Mouse (Mus musculus) liver, adult 2 months (tissue): ENCODE data around the gene Ear14.

Source experiments
- CTCF ChIP-seq: fragments of 200-500 bp; IDR thresholded peaks from 2 replicates; pipeline ENCODE4 v1.5.1; 2011; ENCODE audit warnings: low read depth, low read length, control low read depth
- POLR2A ChIP-seq: fragments of 200-500 bp; IDR thresholded peaks from 2 replicates; pipeline ENCODE4 v1.6.1; 2011; ENCODE audit warnings: low read length, control low read depth; ENCODE audit not compliant: insufficient read depth; ENCODE audit errors: extremely low read depth

- TF ChIP-seq POLR2A = no peak
- peak; percentile 62 for TF ChIP-seq CTCF
These were observed 37.7 kb downstream of the Ear14 start for GRCm38 (mm10) chr14:51240899-51241298.
